Mouse (Mus musculus) lung, adult 2 months (tissue): ENCODE measurements around the gene Nup93.

Experiments
- CTCF ChIP-seq: fragments of 200-500 bp; IDR thresholded peaks from 2 replicates; pipeline ENCODE4 v1.5.1; 2011; ENCODE audit warnings: mild to moderate bottlenecking, low read length, control low read depth; ENCODE audit not compliant: insufficient read depth
- POLR2A ChIP-seq: fragments of 200-500 bp; IDR thresholded peaks from 2 replicates; pipeline ENCODE4 v1.6.1; 2011; ENCODE audit warnings: low read depth, mild to moderate bottlenecking, control low read depth, low read length, borderline replicate concordance; ENCODE audit errors: extremely low read depth

DNA sequence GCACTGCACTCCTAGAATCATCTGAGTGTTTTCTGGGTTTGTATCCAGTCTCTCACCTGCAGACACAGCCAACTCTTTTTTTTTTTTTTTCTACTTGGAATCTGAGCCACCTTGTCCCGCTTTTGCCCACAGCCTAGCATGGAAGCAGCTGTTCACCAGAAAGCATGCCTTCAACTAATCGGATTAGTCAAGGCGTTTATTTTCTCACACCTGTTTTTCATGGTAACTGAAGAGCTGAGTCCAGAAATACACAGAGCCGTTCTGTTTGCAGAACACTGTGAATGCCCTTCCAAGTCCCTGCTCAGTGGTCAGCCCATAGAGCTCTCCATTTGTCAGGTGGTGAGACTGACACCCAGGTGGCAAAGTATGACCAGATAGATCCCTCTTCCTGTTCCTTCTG lies 107.7 kb downstream of the Nup93 start:
- TF ChIP-seq CTCF (no peak), POLR2A (no peak)
